In genomic region chr5:5507701-5508225, GRCm38 (mm10) we compare ENCODE assay signal across 8 mouse cellular contexts. TPM values are rescaled to one million over a fixed set of nuclear protein-coding genes. Genes with fewer than 3 reads are reported as not detected.
A peak's percentile ranks its signal among the peaks of the same experiment; 100 is the strongest.
DNase-seq lines count a peak whose midpoint lies in the region; ATAC-seq and TF ChIP-seq lines count a peak whose summit lies in the region.

No protein-coding gene starts in this region.

- no peak overlapping the region for H3K27ac ChIP-seq in bone marrow, adult 2 months (ENCODE audit: control insufficient read depth, insufficient read depth, low read depth, low read length, poor library complexity)
- H3K27ac ChIP-seq in forebrain, embryonic 11.5 days (ENCODE audit: low read depth, low read length), result peak overlapping the region; percentile 14; the same call in 1 of the 2 replicates
- H3K27ac ChIP-seq in hindbrain, embryonic 12.5 days, result peak overlapping the region; percentile 0; the same call in 1 of the 2 replicates

- 66% methylated on average over 20 of the region's 20 CpGs for whole genome bisulfite sequencing in bone marrow, adult 2 months
- WGBS in forebrain, embryonic 11.5 days, result 28% methylated on average over 20 of the region's 20 CpGs
- 36% methylated on average over 20 of the region's 20 CpGs for WGBS in hindbrain, embryonic 12.5 days

- H3K36me3 ChIP-seq in forebrain, embryonic 11.5 days (ENCODE audit: control insufficient read depth, insufficient read depth, low read length), result no peaks in the 10 kb centered on the region; the same call in 1 of the 2 replicates
- peaks cover 9% of the 10 kb centered on the region for H3K36me3 ChIP-seq in hindbrain, embryonic 12.5 days

- no peaks in the 10 kb centered on the region for H3K9me3 ChIP-seq in forebrain, embryonic 11.5 days (ENCODE audit: control insufficient read depth, low read length)
- H3K9me3 ChIP-seq in hindbrain, embryonic 12.5 days (replicated peaks), result no peaks in the 10 kb centered on the region

- peak overlapping the region; percentile 35; the same call in 1 of the 2 replicates for H3K4me2 ChIP-seq in forebrain, embryonic 11.5 days (ENCODE audit: low read depth, low read length, severe bottlenecking)
- H3K4me2 ChIP-seq in hindbrain, embryonic 12.5 days (replicated peaks), result peak overlapping the region; percentile 39

- H3K4me3 ChIP-seq in bone marrow, adult 2 months (replicated peaks; ENCODE audit: control insufficient read depth, low read depth, low read length), result no peak overlapping the region
- H3K4me3 ChIP-seq in forebrain, embryonic 11.5 days (ENCODE audit: low read depth, low read length), result no peak overlapping the region
- no peak overlapping the region for H3K4me3 ChIP-seq in hindbrain, embryonic 12.5 days

- H3K9ac ChIP-seq in forebrain, embryonic 11.5 days (ENCODE audit: low read length), result no peak overlapping the region; the same call in 1 of the 2 replicates
- H3K9ac ChIP-seq in hindbrain, embryonic 12.5 days, result no peak overlapping the region

- peak; percentile 59; the same call in 1 of the 2 replicates for TF ChIP-seq CTCF in bone marrow, adult 2 months (IDR thresholded peaks at IDR 0.05; ENCODE audit: control insufficient read depth, insufficient read depth, low read length)

- no peak for TF ChIP-seq POLR2A in bone marrow, adult 2 months (IDR thresholded peaks at IDR 0.05; ENCODE audit: borderline replicate concordance, control insufficient read depth, low read depth, low read length)

- DNase-seq in ES-CJ7 (ENCODE audit: low read depth, low spot score), result peak; percentile 72
- DNase-seq in forebrain, embryonic 11.5 days (ENCODE audit: low spot score), result peak; percentile 83
- DNase-seq in layer of hippocampus, adult 9-11 months, result peak; percentile 57
- DNase-seq in lung, postnatal 10 days, result peak; percentile 68
- peak; percentile 81 for DNase-seq in retina, embryonic 14.5 days (ENCODE audit: low spot score)
- DNase-seq in c-Kit-positive CD71-positive TER-119-positive erythroid progenitor cells, embryonic 14.5 days (ENCODE audit: low spot score), result no peak

- peak; percentile 85 for ATAC-seq in forebrain, embryonic 11.5 days (replicated peaks; ENCODE audit: low FRiP score)
- ATAC-seq in hindbrain, embryonic 12.5 days (ENCODE audit: low FRiP score), result peak; percentile 77

- no peaks in the 10 kb centered on the region for H3K4me1 ChIP-seq in bone marrow, adult 2 months (ENCODE audit: control insufficient read depth, insufficient read depth, low read length)
- H3K4me1 ChIP-seq in forebrain, embryonic 11.5 days (replicated peaks; ENCODE audit: control insufficient read depth, insufficient read depth, low read length), result peaks cover 12% of the 10 kb centered on the region
- H3K4me1 ChIP-seq in hindbrain, embryonic 12.5 days, result peaks cover 13% of the 10 kb centered on the region

- no peaks in the 10 kb centered on the region for H3K27me3 ChIP-seq in forebrain, embryonic 11.5 days (ENCODE audit: control insufficient read depth, insufficient read depth, low read length)
- no peaks in the 10 kb centered on the region for H3K27me3 ChIP-seq in hindbrain, embryonic 12.5 days

RNA-seq across cellular contexts. Expression of gene Cldn12, which starts 7.0 kb away (rescaled TPM):
- polyA plus RNA-seq in bone marrow, adult 2 months (2011; ENCODE audit: insufficient read depth, insufficient read length, low replicate concordance, missing spikeins), result 1.1 and 1.9 TPM in 2 replicates
- 34.9 and 41.3 TPM in 2 replicates for polyA plus RNA-seq in forebrain, embryonic 11.5 days (2014; fragmentation: Nextera tagmentation; extraction: Ambion mirVana)
- polyA plus RNA-seq in hindbrain, embryonic 12.5 days (2016; fragmentation: Nextera tagmentation; extraction: Ambion mirVana), result 26.6 and 28.7 TPM in 2 replicates

RNA-seq across cellular contexts. Expression of gene 1700015F17Rik, which starts 28.8 kb away (rescaled TPM):
- polyA plus RNA-seq in bone marrow, adult 2 months (2011; ENCODE audit: insufficient read depth, insufficient read length, low replicate concordance, missing spikeins), result not detected in 2 replicates
- polyA plus RNA-seq in forebrain, embryonic 11.5 days (2014; fragmentation: Nextera tagmentation; extraction: Ambion mirVana), result not detected in 2 replicates
- not detected in 2 replicates for polyA plus RNA-seq in hindbrain, embryonic 12.5 days (2016; fragmentation: Nextera tagmentation; extraction: Ambion mirVana)

RNA-seq across cellular contexts. Expression of gene Gtpbp10, which starts 51.6 kb away (rescaled TPM):
- polyA plus RNA-seq in bone marrow, adult 2 months (2011; ENCODE audit: insufficient read depth, insufficient read length, low replicate concordance, missing spikeins), result 6.0 and 14.4 TPM in 2 replicates
- 36.0 and 40.7 TPM in 2 replicates for polyA plus RNA-seq in forebrain, embryonic 11.5 days (2014; fragmentation: Nextera tagmentation; extraction: Ambion mirVana)
- 30.0 and 34.3 TPM in 2 replicates for polyA plus RNA-seq in hindbrain, embryonic 12.5 days (2016; fragmentation: Nextera tagmentation; extraction: Ambion mirVana)
